Mouse (Mus musculus) cerebral cortex, adult 2 months (tissue): Measurements from ENCODE around the gene Olfr1511.

Experiments used
- WGBS: fragments of 180-500 bp; shearing (Covaris S2); methylation state at CpG from one replicate; pipeline ENCODE4 v1.1.7; 2018; 5-methylcytosine and 5-hydroxymethylcytosine counted together

Gene Olfr1511

DNA sequence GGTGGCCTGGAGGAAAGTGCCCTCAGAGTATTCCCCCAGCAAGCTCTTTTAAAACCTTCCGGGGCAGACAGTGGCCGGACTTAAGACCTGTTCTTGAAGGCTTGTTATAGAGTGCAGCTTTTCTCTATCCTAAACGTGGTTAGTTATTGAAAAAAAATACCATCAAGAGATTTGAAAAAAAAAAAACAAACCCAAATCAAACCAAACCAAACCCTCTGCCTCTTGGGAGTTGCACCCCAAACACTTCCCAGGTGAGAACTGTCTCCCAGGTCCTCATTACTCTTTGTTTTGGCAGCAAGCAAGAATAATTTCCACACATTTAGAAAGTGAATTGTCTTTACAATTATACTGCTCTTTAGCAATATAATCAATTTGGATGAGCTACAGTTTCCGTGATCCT lies at the start of gene Olfr1511:
Olfr1511 (minus strand) TSS at position 101 of the 400 bp plus-strand sequence.
- WGBS, result 88% methylated on average over 4 of the region's 4 CpGs

DNA sequence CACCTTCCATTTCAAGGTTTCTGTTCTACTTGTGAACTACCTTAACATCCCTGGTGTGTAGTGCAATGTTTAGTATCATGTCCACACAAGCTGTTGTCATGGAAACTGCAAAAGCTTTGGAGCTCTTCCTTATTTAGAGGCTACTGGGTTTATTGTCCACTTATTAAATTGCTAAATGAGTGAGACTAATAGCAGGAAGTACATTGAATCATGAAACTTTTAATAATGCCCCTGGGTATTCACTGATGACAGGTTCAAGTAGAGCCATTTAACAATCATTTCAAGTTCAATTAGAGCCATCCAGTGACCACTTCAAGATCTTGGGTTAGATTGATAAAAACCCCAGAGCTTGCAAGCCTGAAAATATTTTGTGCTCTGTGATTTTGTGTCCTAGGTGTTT lies 45.5 kb upstream of the Olfr1511 start, which contains the start of gene Olfr1509:
Olfr1509 (plus strand) TSS at position 301 of the 400 bp plus-strand sequence.

DNA sequence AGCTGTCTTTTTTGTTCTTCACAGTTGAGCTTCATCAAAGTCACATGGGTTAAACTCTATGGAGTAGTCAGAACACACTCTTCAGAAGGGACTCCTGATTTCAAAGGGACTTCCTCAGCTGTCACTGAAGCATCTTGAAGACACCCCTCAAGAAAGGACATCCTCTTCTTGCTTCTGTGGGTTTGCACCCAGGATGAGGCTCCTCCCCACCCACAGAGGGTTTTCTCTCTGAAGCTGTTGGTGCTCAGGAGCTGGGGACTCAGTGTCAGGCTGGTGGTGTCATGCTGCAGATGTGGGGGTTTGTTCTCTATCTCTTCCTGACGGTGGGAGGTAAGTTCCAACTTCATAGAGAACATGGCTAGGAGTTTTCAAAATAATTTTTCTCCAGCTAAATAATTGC lies 30.5 kb upstream of the Olfr1511 start:
- WGBS, result 92% methylated on average over 1 of the region's 1 CpGs

DNA sequence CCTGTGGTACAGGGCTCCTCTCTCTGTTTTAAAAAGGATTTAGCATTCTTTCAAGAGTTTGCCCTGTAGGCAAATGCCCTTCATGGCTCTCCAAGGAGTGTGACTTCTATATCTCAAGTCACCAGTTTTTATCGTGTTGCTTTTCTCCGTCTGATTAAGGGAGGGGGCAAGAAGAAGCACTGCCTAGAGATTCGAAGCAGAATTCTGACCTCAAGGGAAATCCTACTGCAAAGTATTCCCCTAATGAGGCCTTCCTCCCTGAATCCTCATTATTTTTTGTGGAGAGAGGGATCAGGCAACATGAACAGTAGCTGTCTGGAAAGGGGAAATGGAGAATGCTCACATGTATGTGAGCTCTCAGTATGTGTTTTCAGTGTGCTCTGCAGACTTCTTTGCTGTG lies 17.1 kb upstream of the Olfr1511 start, which contains the start of gene Olfr1510:
Olfr1510 (minus strand) TSS at position 101 of the 400 bp plus-strand sequence.
- 92% methylated on average over 3 of the region's 3 CpGs for WGBS

DNA sequence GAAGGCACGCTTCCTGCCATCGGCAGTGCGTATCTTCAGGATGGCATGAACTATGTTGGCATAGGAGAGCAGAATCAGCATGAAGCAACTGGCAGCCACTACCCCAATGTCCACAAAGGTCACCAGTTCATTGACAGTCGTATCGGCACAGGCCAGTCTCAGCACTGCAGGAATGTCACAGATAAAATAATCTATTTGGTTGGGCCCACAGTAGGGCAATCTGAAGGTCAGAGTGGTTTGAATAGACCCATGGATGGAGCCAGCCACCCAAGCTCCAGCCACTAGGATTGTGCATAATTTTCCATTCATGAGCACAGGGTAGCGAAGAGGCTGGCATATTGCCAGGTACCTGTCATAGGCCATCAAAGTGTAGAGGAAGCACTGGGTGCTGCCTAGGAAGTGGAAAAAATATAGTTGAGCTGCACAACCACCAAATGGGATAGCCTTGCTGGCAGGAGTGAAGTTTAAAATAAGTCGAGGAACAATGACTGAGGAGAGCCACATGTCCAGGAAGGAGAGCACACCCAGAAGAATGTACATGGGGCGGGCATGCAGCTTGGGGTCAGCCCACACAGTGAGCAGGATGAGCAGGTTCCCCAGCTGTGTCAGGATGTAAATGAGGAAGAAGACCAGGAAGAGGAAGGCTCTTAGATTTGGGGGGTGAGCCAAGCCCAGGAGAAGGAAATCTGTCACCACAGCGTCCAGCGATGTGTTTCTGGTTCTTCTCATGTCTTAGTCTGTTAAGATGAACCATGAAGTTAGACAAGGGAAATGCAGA lies 13.2 kb upstream of the Olfr1511 start:
- 79% methylated on average over 9 of the region's 10 CpGs for WGBS

DNA sequence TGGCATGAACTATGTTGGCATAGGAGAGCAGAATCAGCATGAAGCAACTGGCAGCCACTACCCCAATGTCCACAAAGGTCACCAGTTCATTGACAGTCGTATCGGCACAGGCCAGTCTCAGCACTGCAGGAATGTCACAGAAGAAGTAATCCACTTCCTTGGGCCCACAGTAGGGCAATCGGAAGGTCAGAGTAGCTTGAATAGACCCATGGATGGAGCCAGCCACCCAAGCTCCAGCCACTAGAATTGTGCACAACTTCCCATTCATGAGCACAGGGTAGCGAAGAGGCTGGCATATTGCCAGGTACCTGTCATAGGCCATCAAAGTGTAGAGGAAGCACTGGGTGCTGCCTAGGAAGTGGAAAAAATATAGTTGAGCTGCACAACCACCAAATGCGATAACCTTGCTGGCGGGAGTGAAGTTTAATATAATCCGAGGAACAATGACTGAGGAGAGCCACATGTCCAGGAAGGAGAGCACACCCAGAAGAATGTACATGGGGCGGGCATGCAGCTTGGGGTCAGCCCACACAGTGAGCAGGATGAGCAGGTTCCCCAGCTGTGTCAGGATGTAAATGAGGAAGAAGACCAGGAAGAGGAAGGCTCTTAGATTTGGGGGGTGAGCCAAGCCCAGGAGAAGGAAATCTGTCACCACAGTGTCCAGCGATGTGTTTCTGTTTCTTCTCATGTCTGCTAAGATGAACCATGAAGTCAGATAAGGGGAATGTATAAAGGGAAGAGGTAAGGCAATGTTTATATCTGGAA lies 6.9 kb downstream of the Olfr1511 start:
- 86% methylated on average over 9 of the region's 9 CpGs for WGBS

DNA sequence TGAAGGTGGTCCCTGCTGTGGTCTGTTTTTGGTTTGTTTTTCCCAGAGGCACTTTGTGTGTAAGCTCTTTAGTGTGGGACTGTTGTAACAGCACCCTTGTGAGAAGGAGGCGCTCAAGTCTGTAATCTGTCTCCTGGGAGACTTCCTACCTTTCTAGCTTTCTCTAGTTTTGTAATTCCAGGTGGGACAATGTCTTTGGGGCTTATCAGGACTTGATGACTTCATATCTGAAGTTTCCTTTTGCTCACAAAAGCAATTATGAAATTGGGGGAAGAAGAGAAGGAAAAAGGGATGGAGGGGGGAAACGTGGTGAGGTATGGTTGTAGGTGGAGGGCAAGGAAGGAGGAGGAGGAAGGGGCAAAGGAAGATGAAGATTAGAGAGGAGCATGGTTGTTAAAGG lies 18.1 kb downstream of the Olfr1511 start, which contains the start of gene Olfr1512:
Olfr1512 (minus strand) TSS at position 101 of the 400 bp plus-strand sequence.
- 82% methylated on average over 2 of the region's 2 CpGs for WGBS

DNA sequence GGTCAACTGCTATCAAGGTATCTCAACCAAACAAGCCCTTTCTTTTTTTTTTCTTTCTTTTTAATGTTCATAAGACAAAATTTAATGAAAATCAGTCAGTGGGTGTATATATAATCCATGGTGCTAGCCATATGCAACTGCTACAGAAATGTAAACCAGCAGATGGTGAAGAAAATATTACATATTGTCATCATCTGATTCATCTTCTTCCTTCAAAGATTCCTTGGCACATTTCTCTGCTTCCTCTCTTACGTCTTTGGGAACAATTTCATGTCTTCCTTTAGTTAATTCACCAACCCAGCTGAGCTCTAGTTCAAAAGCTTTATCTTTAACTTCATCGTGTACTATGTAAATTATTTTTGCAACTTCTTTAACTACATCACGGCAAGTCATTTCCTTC lies 28.4 kb downstream of the Olfr1511 start:
- 49% methylated on average over 3 of the region's 3 CpGs for WGBS

DNA sequence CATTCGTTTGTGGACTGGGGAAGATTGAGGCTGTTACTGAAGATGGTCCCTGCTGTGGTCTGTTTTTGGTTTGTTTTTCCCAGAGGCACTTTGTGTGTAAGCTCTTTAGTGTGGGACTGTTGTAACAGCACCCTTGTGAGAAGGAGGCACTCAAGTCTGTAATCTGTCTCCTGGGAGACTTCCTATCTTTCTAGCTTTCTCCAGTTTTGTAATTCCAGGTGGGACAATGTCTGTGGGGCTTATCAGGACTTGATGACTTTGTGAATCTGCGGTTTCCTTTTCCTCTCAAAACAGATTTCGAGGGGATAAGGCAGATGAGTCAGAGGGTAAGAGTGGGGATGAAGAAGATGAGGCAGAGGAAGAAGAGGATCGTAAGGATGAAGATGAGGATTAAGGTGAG lies 40.9 kb downstream of the Olfr1511 start, which contains the start of gene Olfr1513:
Olfr1513 (minus strand) TSS at position 101 of the 400 bp plus-strand sequence.
- WGBS, result 81% methylated on average over 4 of the region's 4 CpGs
